Mouse (Mus musculus) thymus, postnatal 0 days (tissue): Measurements from ENCODE around the gene Gm10318. TPM values are rescaled to one million over a fixed set of nuclear protein-coding genes. Genes with fewer than 3 reads are reported as not detected.

Experiments
- DNase-seq: peaks from one replicate; pipeline ENCODE4 v3.0.0-alpha.2; 2015; ENCODE audit warnings: low spot score
- polyA plus RNA-seq: library from polyadenylated mRNA; unstranded; fragments of >200 nt; fragmentation: Nextera tagmentation; extraction: Ambion mirVana; gene quantifications from 2 replicates; pipeline ENCODE4 v1.2.1, GENCODE M21; 2015

Gm10318 gene
- not detected in 2 replicates for polyA plus RNA-seq

DNA sequence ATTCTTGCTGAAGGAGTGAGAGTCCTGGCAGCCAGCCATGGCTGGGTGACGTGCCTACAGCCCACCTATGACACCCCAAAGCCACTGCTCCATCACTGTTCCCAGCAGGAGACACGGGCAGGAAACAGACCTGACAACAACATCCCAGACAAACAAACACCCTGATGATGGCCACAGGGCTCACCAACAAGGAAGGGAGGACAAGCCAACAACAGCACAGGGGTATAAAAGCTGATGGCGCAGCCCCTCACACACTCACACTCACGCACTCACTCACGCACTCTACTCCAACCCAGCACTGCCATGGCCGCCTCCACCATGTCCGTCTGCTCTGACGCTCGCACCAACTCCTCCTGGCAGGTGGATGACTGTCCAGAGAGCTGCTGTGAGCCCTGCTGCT lies at the start of gene Gm10318:
Gene Gm10318 (plus strand): TSS at position 301 of the 400 bp plus-strand sequence.
- no peak for DNase-seq

DNA sequence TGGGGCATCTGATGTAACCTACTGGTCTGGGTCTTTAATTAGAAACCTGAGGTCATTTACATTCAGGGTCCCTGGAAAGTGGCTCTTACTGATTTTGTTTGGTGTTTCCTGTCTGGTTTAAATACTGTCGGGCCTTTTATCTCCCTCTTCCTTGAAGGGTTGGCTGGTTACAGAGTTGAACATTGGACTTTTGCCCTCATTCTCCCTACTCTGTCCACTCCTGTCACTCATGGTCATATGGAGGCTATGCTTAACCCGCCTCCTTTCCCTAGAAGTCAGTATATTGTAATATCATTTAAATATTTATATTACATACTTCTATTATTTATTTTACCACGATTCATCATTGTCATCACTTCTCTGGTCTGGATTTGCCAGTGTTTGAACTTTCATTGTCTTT lies 48.6 kb upstream of the Gm10318 start:
- no peak for DNase-seq

DNA sequence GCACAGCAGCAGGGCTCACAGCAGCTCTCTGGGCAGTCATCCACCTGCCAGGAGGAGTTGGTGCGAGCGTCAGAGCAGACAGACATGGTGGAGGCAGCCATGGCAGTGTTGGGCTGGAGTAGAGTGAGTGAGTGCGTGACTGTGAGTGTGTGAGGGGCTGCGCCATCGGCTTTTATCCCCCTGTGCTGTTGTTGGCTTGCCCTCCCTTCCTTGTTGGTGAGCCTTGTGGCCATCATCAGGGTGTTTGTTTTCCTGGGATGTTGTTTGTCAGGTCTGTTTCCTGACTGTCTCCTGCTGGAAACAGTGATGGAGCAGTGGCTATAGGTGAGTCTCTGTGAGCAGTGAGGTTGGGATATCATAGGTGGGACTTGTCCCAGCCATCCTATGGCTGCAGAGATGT lies 40.9 kb upstream of the Gm10318 start, which contains the start of gene Gm9507:
Gene Gm9507 (minus strand): TSS at position 101 of the 400 bp plus-strand sequence.
- DNase-seq: no peak

DNA sequence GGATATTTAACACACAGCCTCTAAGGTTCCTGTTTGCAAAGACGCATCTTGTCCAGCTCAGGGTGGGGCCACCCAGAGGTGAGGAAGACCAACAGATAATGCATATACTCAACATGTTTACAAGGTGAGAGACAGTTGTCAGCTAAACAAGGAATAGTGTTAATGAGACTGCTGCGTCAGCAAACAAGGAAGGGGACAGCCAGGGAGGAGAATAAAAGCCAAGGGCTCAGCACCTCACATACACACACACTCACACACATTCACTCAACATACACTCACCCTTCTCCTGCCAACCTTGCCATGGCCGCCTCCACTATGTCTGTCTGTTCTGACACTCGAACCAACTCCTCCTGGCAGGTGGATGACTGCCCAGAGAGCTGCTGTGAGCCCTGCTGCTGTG lies 38.3 kb upstream of the Gm10318 start, which contains the start of gene Gm2696:
Gene Gm2696 (plus strand): TSS at position 301 of the 400 bp plus-strand sequence.
- no peak for DNase-seq

DNA sequence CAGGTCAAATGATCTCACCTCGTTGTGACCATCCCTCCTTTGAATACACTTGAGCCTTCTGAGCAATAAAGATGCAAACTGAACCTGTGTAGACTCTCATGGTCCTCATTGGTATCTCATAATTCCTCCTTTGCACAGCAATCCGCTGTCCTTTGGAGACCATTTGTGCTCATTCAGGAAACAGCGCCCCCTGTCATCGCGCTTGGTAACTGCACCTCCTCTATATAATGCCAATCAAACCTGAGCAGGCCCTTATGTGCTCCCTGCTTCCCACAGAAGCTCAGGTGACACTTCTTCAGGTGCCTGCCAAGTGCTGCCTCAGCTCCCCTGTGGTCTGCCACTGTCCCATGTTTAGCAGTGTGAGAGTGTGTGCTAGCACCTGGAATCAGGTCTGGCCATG lies 37.1 kb upstream of the Gm10318 start:
- peak; percentile 26 for DNase-seq

DNA sequence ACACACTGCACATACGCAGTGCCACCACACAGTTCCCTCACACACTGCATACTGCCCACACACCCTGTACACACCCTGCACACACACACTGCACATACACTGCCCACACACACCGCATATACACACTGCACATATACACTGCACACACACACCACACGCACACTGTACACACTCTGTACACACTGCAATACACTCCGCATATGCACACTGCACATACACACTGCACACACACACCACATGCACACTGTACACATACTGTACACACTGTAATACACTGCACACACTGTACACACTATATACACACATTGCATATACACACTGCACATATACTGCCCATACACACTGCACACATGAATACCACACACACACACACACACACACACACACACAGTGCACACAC lies 34.1 kb upstream of the Gm10318 start:
- no peak for DNase-seq

DNA sequence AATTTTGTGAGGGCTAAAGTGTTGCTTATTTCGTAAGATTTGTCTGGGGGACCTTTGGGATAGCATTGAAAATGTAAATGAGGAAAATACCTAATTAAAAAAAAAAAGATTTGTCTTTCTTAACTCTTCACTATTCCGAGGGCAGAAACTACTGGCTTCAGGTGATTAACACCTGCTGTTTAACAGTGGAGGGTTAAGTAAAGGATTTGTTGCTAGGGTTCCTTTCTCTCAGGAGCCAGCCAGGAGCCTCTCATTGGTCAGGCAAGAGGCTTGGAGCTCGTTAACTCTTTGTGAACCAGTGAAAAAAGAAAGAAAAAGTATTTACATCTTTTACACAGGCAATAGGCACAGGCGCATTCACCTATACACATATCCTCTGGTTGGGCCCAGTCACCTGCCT lies 33.5 kb upstream of the Gm10318 start:
- DNase-seq: no peak

DNA sequence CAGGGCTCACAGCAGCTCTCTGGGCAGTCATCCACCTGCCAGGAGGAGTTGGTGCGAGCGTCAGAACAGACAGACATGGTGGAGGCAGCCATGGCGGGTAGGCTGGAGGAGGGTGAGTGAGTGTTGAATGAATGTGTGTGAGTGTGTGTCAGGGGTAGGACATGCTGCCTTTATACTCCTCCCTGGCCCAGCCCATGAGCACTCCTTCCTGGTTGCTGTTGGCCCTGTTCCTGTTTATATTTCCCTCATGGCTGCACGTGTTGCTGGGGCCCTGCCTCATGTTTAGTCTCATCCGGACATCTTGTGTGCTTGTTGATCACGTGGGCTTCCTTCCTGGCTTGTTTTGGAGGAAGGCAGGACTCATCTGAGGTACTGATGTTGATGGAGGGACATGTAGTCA lies 25.7 kb upstream of the Gm10318 start, which contains the start of gene Krtap10-4:
Gene Krtap10-4 (minus strand): TSS at position 145 of the 400 bp plus-strand sequence.
- no peak for DNase-seq

DNA sequence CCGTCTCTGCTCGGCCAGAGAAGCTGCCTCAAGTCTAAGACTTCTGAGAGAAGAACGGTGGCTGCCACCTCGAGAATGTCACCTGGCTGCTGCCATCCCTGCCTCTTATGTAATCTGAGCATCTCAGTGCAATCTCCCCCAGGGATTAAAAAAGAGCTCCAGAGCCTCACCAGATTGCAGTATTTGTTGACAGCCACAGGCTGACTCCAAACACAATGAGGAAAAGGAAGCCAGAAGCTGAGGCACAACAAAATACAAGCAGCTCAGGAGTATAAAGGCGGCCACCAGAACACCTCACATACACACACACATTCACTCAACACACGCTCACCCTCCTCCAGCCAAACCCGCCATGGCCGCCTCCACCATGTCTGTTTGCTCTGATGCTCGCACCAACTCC lies 17.0 kb upstream of the Gm10318 start, which contains the start of gene Krtap10-10:
Gene Krtap10-10 (plus strand): TSS at position 301 of the 400 bp plus-strand sequence.
- no peak for DNase-seq

DNA sequence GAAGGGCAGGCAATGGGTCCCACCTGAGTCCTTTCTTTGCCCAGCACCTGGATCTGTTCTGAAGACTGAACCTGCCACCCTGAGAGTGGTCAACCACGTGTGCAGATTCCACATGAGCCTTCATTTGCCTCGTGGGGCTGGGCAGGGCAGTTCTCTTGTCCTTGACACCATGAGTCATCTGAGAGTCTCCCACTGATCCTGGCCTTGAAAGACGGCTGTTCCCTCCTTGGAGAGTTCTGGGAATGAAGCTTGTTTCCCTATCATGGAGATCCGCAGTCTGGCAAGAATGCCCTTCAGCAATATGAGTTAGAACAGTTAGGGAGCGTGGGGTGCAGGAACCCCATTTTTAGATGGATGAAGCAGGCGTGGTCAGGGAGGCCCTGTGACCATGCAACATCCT lies 13.7 kb upstream of the Gm10318 start:
- no peak for DNase-seq

DNA sequence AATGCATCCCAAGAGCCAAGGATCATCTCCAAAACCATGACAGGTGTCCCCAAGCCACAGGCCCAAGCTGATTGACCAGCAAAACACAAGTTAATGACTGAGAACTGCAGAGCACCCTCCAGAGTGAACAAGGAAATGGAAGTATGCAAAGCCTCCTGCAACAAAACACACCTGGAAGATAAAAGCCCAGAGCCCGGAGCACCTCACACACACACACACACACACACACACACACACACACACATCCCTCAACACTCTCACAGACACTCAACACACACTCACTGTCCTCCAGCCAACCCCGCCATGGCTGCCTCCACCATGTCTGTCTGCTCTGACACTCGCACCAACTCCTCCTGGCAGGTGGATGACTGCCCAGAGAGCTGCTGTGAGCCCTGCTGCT lies 6.2 kb upstream of the Gm10318 start, which contains the start of gene Gm36176:
Gene Gm36176 (plus strand): TSS at position 301 of the 400 bp plus-strand sequence.
- DNase-seq: no peak

DNA sequence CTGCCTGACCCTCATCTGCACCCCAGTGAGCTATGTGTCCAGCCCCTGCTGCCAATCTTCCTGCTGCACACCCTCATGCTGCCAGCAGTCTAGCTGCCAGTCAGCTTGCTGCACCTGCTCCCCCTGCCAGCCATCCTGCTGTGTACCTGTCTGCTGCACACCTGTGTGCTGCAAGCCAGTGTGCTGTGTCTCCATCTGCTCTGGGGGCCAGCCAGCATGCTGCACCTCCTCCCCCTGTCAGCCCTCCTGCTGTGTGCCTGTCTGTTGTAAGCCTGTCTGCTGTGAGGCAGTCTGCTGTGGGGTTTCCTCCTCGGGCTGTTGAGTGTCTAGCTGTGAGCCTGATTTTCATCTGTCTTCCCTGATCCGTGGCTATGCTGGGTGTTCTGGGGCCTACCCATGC lies 5.7 kb upstream of the Gm10318 start:
- DNase-seq: no peak

DNA sequence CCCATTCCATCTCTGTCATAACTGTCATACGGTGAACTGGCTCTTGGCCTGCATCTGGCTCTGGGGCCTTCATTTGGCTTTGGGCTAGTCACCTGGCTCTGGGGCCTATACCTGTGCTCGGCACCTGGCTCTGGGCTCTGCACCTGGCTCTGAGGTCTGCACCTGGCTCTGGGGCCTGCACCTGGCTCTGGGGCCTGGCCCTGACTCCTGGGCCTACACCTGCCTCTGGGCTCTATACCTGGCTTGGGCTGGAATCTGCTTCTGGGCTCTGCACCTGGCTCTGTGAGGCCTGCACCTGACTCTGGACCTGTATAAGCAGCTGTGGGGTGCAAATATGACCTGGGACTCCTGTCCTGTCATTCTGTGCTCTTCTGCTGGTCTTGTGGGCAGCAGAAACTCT lies 5.1 kb upstream of the Gm10318 start:
- DNase-seq: no peak

DNA sequence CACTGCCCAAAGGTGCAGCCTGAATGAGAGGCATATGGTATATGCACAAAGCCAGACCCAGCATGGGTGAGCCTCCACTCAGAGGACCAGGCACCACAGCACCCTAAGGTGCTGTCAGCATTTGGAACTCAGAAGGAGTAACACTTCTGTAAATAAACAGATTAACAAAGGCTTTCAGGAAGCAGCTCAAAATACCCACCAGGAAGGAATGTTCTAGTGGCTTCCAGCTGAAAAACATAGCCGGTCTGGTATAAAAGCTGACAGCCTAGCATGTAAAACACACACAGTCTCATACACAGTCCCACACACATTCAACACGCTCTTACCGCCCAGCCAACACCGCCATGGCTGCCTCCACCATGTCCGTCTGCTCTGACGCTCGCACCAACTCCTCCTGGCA lies 9.0 kb downstream of the Gm10318 start, which contains the start of gene Gm3285:
Gene Gm3285 (plus strand): TSS at position 301 of the 400 bp plus-strand sequence.
- no peak for DNase-seq

DNA sequence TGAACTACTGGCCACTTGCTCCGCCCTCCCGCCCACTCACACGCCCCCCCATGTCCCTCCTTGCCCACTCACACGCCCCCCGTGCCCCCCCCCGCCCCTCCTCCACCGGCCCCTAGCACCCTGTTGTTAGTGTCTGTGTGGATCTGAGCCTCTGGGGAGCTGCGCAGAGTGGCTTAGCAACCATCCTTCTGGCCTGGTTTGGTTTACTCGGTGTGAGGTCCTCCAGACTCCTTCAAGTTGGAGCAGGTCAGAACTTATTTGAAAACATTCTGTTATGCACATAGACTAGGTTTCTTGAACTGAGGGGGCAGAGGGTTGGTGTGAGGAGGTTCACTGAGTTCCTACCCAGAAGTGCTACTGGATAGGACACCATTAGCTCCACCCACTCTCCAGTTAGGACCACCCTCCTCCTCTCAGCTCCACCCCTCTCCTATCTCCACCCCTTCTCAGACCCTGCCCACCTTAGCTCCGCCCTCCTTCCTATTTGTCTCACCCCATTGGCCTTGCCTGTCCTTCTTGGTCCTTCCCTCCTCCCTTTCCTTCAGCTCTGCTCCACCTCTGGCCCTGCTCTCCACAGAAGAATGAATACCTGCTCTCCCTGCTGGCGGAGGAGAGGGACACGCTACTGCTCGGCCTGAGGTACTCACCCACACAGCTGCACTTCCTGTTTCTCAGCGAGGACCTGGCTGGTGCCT lies 11.6 kb downstream of the Gm10318 start:
- peak; percentile 34 for DNase-seq

DNA sequence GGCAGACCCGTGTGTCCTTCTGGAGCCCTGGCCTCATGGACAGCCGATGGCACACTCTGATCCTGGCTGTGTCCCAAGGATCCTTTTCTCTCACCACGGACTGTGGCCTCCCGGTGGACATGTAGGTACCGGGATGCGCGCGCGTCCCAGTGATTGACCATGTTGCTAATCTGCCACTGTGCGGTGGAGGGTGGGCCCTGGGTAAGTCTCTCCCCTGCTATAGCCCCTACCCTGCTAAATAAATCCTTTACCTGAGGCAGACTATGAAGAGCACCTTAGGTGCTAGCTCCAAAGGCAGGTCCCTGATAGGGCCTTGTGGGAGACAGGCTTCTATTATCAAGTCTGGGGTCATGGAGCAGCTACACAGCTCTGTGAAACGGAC lies 12.1 kb downstream of the Gm10318 start:
- DNase-seq: no peak

DNA sequence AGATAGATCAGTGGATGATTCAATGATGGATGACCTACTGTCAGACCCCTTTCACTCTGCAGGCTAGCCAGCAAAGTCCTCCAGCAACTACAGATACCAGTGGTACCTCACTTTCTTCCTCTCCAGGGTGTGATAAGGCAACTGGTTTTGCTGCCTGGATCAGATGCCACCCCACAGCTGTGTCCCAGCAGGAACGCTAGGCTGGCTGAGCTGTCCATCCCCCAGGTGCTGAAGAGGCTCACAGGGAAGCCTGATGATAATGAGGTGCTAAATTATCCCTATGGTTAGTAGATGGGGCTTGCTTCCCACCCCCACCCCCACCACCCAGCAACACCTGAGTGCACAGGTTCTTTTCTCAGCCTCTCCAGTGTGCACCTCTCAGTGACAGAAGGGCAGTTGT lies 14.9 kb downstream of the Gm10318 start:
- no peak for DNase-seq

DNA sequence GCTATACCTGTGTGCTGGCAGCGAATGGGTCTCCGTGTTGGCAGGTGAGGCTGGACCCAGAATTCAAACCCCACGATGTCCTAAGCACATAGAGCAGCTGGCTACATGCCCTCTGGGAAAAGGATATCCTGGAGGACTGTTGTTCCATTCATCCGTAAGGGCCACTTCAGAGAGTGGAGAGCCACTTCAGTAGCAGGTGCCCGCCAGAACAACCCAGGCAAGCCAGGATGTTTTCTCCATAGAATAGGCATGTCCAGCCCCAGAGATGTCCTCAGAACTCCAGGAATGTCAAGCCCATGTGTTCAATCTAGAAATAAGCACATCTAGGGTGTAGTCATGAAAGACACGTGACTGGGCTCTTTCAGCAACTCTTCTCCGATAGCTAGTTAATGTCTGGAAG lies 17.0 kb downstream of the Gm10318 start:
- DNase-seq: no peak

DNA sequence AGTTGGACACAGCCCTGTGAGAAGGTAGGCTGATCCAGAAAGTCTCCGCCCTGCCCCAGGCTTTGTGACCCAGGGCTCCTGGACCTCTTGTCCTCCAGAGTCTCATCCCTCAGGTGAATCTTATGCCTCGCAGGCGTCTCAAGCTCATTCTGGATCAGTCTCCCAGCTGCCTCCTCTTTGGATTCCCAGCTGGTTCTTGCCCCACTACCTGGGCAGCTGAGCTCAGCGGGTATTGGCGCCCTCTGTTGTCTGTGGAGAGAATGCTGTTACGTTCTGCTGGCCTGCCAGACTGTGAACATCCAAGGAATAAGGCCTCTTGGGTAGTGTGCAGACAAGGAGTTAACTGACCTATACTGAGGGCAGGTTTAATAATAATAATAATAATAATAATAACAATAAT lies 26.3 kb downstream of the Gm10318 start:
- peak; percentile 11 for DNase-seq

DNA sequence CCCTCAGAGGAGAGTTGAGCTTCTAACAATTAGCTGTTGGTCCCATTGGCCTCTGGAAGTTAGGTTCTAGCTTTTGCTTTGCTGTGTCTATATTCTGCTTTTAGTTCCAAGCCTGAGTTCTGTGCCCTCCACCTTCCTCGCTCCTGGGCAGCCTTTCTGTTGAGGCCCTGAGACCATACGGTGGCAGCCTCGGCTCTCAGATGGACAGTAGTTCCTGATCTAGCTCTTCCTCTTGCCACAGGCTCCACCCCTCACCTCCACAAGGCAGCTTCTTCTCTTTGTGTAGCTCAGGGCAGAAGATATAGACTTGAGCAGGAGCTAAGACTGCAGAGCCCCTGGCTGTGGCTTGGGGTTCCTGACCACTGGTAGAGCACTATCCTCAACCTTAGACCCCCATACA lies 27.6 kb downstream of the Gm10318 start:
- no peak for DNase-seq

DNA sequence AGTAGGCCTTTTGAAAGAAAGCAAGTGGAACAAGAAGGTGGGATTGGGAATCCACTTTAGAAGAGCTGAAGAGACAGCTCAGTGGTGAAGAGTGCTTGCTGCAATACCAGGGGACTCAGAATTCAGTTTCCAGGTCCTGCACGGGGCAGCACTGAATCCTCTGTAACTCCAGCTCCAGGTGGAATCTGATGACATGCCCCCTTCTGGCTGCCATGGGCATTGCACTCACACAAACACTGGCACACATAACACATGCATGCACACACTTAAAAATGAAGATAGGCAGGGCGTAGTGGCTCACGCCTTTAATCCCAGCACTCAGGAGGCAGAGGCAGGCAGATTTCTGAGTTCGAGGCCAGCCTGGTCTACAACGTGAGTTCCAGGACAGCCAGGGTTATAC lies 29.9 kb downstream of the Gm10318 start:
- DNase-seq: no peak

DNA sequence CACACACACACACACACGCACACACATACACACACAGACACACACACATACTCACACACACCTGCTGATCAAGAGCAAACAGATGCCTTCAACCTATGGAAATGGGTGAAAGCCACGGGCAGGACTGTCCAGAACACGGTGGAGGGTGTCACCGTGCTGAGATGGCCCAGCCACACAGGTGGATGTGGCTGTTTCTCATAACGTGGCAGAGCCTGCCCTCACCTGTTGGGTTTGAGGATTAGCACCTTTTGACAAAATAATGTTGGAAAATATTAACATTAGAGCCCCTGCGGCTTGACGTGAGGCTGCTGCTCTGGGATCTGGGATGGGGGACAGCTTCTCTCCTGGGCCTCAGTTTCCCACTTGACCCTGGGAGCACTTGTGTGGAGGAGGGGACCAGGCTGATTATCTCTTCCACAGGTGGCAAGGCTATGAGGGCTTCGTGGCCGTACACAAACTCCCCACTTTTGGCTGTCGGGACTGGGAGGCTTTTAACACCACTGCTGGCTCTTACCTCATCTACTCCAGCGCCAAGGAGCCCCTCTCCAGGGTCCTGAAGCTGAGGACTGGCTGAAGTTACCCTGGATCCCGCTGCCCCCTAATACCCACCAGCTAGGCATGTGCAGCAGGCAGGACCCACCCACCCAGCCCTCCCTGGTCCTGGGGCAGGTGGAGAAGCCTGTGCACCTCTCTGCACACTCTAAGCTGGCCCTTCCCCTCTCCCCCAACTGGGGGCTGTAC lies 33.5 kb downstream of the Gm10318 start:
- no peak for DNase-seq
